Mouse (Mus musculus) cerebellum, adult 2 months (tissue): Measurements from ENCODE around the gene Tctex1d4. TPM values are rescaled to one million over a fixed set of nuclear protein-coding genes. Genes with fewer than 3 reads are reported as not detected.

ENCODE experiments used
- DNase-seq, 2 experiments: peaks; one replicate each; pipeline ENCODE4 v3.0.0; 2021
- H3K27ac ChIP-seq: fragments of 200-500 bp; 2 replicates; pipeline ENCODE4 v1.5.1; 2012; ENCODE audit warnings: low read length, control low read depth, inconsistent platforms; ENCODE audit not compliant: insufficient read depth
- H3K27me3 ChIP-seq: fragments of 200-500 bp; 2 replicates; pipeline ENCODE4 v1.6.1; 2012; ENCODE audit warnings: inconsistent platforms, mild to moderate bottlenecking, low read length, moderate library complexity; ENCODE audit not compliant: control insufficient read depth, insufficient read depth
- H3K4me1 ChIP-seq: fragments of 200-500 bp; 2 replicates; pipeline ENCODE4 v1.6.1; 2011; ENCODE audit warnings: low read length; ENCODE audit not compliant: control insufficient read depth, insufficient read depth
- H3K4me3 ChIP-seq: fragments of 200-500 bp; replicated peaks from 2 replicates; pipeline ENCODE3; 2011; ENCODE audit warnings: mild to moderate bottlenecking, low read depth, low read length, control low read depth; ENCODE audit not compliant: insufficient read depth
- CTCF ChIP-seq: fragments of 200-500 bp; IDR thresholded peaks from 2 replicates; pipeline ENCODE4 v1.5.1; 2011; ENCODE audit warnings: low read depth, mild to moderate bottlenecking, control low read depth, low read length, moderate library complexity, borderline replicate concordance; ENCODE audit not compliant: insufficient read depth
- POLR2A ChIP-seq: fragments of 200-500 bp; IDR thresholded peaks from 2 replicates; pipeline ENCODE4 v1.6.1; 2011; ENCODE audit warnings: low read length, control low read depth, borderline replicate concordance; ENCODE audit not compliant: insufficient read depth
- WGBS: fragments of 180-500 bp; shearing (Covaris S2); methylation state at CpG from one replicate; pipeline ENCODE4 v1.1.7; 2018; 5-methylcytosine and 5-hydroxymethylcytosine counted together
- polyA plus RNA-seq: library from polyadenylated mRNA; depleted of rRNA; stranded (reverse); fragments of >200 nt; gene quantifications from 2 replicates; pipeline ENCODE4 v1.2.3, GENCODE M21; 2012

Gene Tctex1d4
- polyA plus RNA-seq, 1 experiment: 0.92 TPM

DNA sequence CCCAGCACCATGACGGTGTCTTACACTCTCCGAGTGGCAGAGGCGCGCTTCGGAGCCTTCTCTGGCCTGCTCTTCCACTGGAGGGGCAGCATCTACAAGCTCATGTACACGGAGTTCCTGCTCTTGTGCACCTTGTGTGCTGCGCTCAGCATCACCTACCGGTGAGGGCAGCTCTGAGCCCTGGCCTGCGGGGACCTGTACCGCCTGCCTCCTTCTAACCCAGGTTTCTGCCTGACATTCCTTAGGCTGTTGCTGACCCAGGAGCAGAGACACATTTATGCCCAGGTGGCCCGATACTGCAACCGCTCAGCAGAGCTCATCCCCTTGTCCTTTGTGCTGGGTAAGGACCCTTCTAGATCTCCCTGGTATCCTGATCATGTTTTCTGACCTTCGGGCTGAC, 18.7 kb downstream of the Tctex1d4 start:
- WGBS: 94% methylated on average over 13 of the region's 13 CpGs
- H3K27ac ChIP-seq: no peak overlapping the region
- no peak for DNase-seq
- no peak overlapping the region for H3K4me3 ChIP-seq
- H3K27me3 ChIP-seq: no peaks in the 10 kb centered on the region
- TF ChIP-seq POLR2A (no peak), CTCF (no peak)
- no peaks in the 10 kb centered on the region for H3K4me1 ChIP-seq

DNA sequence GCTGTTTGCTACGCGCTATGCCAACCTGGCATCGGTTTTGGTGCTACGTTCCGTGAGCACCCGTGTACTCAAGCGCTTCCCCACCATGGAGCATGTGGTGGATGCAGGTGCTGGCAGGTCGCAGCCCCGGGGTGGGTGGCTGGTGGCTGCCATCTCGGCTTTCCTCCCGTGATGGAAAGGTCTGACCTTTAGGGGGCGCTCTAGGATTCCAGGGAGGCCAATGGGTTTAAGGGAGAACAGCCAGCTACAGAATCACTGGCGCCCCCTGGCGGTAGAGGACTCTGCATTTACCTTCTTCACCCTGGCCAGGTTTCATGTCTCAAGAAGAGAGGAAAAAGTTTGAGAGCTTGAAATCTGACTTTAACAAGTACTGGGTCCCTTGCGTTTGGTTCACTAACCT, 19.6 kb downstream of the Tctex1d4 start:
- Histone ChIP-seq H3K4me1 (no peaks in the 10 kb centered on the region), H3K4me3 (no peak overlapping the region), H3K27ac (no peak overlapping the region), H3K27me3 (no peaks in the 10 kb centered on the region)
- TF ChIP-seq POLR2A (no peak), CTCF (peak; percentile 70)
- DNase-seq: peak; percentile 76 to 77
- WGBS: 26% methylated on average over 15 of the region's 15 CpGs

DNA sequence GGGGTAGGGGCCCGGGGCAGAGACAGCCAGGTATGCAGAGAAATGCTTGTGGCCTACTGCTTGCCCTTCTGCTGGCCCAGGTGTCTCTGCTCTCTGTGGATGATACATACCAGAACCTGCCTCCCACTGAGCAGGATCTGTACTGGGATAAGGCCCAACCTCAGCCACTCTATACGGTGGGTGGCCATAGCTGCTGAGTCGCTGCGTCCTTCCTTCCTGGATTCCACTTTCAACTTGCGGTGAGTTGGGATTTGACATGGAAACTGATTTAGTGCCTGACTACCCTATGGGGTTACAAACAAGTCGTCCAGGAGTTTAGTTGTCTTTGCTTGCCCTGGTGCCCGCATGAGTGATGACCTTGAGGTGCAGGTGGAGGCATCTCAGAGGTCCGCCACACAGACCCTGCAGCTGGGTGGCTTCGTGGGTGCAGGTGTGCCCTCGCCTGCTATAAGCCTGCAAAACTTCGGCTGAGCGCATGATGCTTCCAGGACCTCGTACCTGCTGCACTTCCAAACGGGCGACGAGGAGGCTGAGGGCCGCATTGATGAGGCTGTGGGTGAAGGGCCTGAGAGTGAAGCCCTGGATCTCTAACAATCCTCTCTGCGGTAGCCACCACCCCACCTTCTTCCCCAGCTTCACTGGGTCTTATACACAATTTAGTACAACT, 21.6 kb downstream of the Tctex1d4 start:
- Histone ChIP-seq H3K4me3 (no peak overlapping the region), H3K27me3 (no peaks in the 10 kb centered on the region), H3K27ac (no peak overlapping the region), H3K4me1 (no peaks in the 10 kb centered on the region)
- TF ChIP-seq POLR2A (no peak), CTCF (no peak)
- 79% methylated on average over 18 of the region's 18 CpGs for WGBS
- no peak for DNase-seq

DNA sequence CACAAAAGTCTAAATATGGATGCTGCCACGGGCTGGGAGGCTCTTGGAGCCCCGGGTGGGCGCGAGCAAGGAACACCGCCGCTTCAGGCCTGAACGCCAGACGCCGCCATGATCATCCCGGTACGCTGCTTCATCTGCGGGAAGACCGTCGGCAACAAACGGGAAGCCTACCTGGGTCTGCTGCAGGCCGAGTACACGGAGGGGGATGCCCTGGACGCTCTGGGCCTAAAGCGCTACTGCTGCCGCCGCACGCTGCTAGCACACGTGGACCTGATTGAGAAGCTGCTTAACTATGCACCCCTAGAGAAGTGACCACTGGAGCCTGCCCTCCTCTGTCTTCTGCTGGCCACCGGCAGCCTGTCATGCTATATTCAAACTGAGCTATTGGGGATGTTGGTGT, 22.2 kb downstream of the Tctex1d4 start:
- 60% methylated on average over 24 of the region's 24 CpGs for WGBS
- H3K27ac ChIP-seq: no peak overlapping the region
- H3K4me3 ChIP-seq: no peak overlapping the region
- no peak for DNase-seq
- no peak for TF ChIP-seq POLR2A
- no peak for TF ChIP-seq CTCF
- H3K27me3 ChIP-seq: no peaks in the 10 kb centered on the region
- no peaks in the 10 kb centered on the region for H3K4me1 ChIP-seq

DNA sequence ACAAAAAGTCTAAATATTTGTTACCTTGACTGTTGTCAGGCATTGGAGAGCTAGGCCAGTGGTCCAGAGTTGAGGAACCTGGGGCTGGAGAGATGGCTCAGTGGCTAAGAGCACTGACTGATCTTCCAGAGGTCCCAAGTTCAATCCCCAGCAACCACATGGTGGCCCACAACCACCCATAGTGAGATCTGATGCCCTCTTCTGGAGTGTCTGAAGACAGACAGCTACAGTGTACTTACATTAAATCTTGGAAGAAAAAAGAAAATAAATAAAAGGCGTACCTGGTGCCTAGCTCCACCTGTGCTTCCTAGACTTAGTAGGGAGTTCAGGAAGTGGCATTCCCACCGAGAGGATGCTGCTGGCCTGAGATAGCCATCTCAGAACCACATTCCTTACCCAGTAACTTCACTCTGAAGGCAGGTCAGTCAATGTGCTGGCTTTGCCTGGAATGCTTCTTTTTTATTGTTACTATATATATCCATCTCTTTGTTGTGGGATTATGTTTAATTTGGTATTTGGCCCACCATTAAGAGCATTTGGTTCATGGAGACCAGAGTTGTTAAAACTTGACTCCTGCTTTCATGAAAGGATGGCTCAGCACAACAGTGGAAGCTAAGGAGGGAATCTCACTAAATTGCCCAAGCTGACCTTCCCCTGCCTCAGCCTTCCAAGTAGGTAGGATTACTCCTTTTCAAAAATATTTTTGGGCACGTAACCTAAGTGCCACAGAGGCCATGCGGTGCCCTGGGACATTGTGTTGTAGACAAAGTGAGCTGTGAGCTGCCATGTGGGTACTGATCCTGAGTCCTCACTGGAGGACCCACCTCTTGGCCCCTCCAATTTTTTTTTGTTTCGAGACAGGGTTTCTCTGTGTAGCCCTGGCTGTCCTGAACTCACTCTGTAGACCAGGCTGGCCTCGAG, 23.0 kb downstream of the Tctex1d4 start:
- 76% methylated on average over 6 of the region's 6 CpGs for WGBS
- no peak for TF ChIP-seq CTCF
- no peak for TF ChIP-seq POLR2A
- H3K27ac ChIP-seq: no peak overlapping the region
- no peak overlapping the region for H3K4me3 ChIP-seq
- no peaks in the 10 kb centered on the region for H3K4me1 ChIP-seq
- no peaks in the 10 kb centered on the region for H3K27me3 ChIP-seq
- no peak for DNase-seq

DNA sequence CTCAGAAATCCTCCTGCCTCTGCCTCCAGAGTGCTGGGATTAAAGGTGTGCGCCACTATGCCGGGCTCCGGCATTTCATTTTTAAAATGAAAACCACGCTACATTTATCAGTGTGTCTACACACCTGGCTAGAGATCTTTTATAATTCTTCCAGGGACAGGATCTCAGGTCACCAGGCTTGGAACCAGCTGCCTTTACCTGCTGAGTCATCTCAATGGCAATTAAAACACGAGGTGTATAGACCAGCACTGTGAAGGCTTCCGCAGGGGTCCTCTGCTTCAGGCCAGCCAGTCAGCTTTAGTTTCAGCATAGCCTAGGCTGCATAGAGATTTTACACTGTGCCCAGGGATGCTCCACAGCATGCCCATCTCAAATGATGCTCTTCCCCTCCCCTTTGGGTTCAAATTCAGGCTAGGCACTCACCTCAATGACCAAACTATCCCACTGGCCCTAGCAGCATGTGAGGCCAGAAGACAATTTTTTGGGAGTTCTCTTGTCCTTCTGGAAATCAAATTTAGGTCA, 23.7 kb downstream of the Tctex1d4 start:
- WGBS: 83% methylated on average over 6 of the region's 6 CpGs
- no peak for DNase-seq
- Histone ChIP-seq H3K4me1 (no peaks in the 10 kb centered on the region), H3K27me3 (no peaks in the 10 kb centered on the region), H3K27ac (no peak overlapping the region), H3K4me3 (no peak overlapping the region)
- TF ChIP-seq POLR2A (no peak), CTCF (no peak)

DNA sequence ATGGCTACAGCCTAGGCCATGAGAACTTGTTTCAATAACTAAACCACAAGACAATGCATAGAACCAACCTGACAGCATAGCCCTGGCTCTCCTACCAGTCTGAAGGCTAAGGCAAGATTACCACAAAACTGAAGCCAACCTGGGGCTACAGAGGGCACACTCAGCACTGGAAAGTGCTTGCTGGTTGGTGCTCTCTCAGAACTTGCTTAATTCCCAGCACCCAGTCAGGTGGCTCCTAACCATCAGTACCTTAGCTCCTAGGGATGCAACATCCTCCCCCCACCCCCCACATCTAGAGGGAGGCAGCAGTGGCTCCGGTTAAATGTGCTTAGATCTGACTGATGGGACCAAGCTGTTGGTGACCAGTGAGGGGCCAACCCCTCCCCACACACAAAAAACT, 24.8 kb downstream of the Tctex1d4 start:
- H3K4me1 ChIP-seq: no peaks in the 10 kb centered on the region
- 65% methylated on average over 1 of the region's 1 CpGs for WGBS
- DNase-seq: no peak
- TF ChIP-seq POLR2A: no peak
- TF ChIP-seq CTCF: no peak
- H3K27me3 ChIP-seq: no peaks in the 10 kb centered on the region
- no peak overlapping the region for H3K4me3 ChIP-seq
- H3K27ac ChIP-seq: no peak overlapping the region

DNA sequence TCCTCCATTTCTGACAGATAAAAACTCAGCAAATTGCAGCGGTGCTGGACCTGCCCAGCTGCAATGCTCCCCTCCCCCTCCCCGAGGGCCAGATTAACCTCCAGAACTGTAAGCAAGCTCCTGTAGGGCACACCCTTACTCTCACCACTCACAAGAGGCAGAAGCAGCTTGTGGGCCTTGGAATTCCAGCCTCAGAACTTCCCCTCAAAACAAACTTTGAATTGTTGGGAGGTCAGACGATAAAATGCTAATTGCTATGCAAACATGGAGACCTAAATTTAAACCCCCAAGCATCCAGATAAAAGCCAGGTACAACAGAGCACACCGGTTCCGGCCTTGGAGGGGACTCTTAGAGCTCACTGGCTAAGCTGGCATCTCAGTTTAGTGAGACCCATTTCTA, 26.1 kb downstream of the Tctex1d4 start:
- H3K27ac ChIP-seq: no peak overlapping the region
- H3K4me3 ChIP-seq: no peak overlapping the region
- no peaks in the 10 kb centered on the region for H3K4me1 ChIP-seq
- 81% methylated on average over 5 of the region's 5 CpGs for WGBS
- no peaks in the 10 kb centered on the region for H3K27me3 ChIP-seq
- no peak for TF ChIP-seq CTCF
- no peak for TF ChIP-seq POLR2A
- DNase-seq: no peak
